Mouse (Mus musculus) heart, embryonic 13.5 days (tissue): ENCODE measurements at regions not wholly inside any gene's neighbourhood (a gene's known extent, or its start where the extent isn't known, plus 50 kb on each side); places are given as distances from the start of the nearest gene placed in this dataset.

Experiments
- ATAC-seq: fragments of 200-750 bp; cut with Nextera tagmentation; 2 replicates; pipeline ENCODE4 v1.8.0; 2017; ENCODE audit warnings: moderate TSS enrichment; ENCODE audit not compliant: insufficient number of reproducible peaks, low FRiP score, low TSS enrichment; ENCODE audit errors: extremely low read depth
- H3K27ac ChIP-seq: fragments of 300-500 bp; sonication (generic); replicated peaks from 2 replicates; pipeline ENCODE4 v1.5.1; 2015; ENCODE audit warnings: moderate library complexity, mild to moderate bottlenecking, inconsistent platforms
- H3K27me3 ChIP-seq: fragments of 300-500 bp; sonication (generic); replicated peaks from 2 replicates; pipeline ENCODE4 v1.6.1; 2015; ENCODE audit warnings: mild to moderate bottlenecking, inconsistent platforms
- H3K36me3 ChIP-seq: fragments of 300-500 bp; sonication (generic); 2 replicates; pipeline ENCODE4 v1.6.1; 2015; ENCODE audit warnings: mild to moderate bottlenecking, inconsistent platforms
- H3K4me1 ChIP-seq: fragments of 300-500 bp; sonication (generic); 2 replicates; pipeline ENCODE4 v1.6.1; 2015; ENCODE audit warnings: inconsistent platforms
- H3K4me2 ChIP-seq: fragments of 300-500 bp; sonication (generic); 2 replicates; pipeline ENCODE4 v1.6.1; 2015; ENCODE audit warnings: inconsistent platforms, mild to moderate bottlenecking, moderate library complexity
- H3K4me3 ChIP-seq: fragments of 300-500 bp; sonication (generic); 2 replicates; pipeline ENCODE4 v1.5.1; 2015; ENCODE audit warnings: moderate library complexity, mild to moderate bottlenecking, inconsistent platforms
- H3K9ac ChIP-seq: fragments of 300-500 bp; sonication (generic); 2 replicates; pipeline ENCODE4 v1.6.1; 2015; ENCODE audit warnings: inconsistent platforms, mild to moderate bottlenecking, moderate library complexity
- H3K9me3 ChIP-seq: fragments of 300-500 bp; sonication (generic); 2 replicates; pipeline ENCODE4 v1.6.1; 2016; ENCODE audit warnings: inconsistent platforms
- WGBS: fragments of 180-500 bp; shearing (Covaris S2); methylation state at CpG from one replicate; pipeline ENCODE4 v1.1.7; 2015; ENCODE audit warnings: mixed read lengths; 5-methylcytosine and 5-hydroxymethylcytosine counted together

DNA sequence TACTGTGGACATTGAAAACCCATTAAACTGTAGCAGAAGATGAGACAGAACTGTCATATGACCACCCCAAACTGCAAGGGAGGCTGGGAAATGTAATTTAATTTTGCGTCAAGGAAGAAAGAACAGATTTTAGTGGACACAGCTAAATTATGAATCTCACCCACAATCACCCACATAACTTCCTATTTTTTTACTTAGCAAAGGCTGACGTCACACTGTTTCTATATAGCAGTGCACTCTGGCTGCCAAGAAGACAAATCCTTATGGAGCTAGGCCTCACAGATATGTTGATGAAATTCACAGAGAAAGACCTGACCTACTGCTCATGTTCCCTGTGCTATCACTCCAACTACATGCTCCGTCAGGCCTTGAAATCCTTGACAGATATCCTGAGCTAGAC is 118.5 kb upstream of the Lmo4 start:
- H3K9me3 ChIP-seq, result no peaks in the 10 kb centered on the region
- 81% methylated on average over 3 of the region's 3 CpGs for WGBS
- no peaks in the 10 kb centered on the region for H3K4me1 ChIP-seq
- H3K27ac ChIP-seq, result no peak overlapping the region
- H3K36me3 ChIP-seq, result no peaks in the 10 kb centered on the region
- H3K27me3 ChIP-seq, result no peaks in the 10 kb centered on the region
- no peak for ATAC-seq
- no peak overlapping the region for H3K4me2 ChIP-seq
- no peak overlapping the region for H3K9ac ChIP-seq
- H3K4me3 ChIP-seq, result no peak overlapping the region

DNA sequence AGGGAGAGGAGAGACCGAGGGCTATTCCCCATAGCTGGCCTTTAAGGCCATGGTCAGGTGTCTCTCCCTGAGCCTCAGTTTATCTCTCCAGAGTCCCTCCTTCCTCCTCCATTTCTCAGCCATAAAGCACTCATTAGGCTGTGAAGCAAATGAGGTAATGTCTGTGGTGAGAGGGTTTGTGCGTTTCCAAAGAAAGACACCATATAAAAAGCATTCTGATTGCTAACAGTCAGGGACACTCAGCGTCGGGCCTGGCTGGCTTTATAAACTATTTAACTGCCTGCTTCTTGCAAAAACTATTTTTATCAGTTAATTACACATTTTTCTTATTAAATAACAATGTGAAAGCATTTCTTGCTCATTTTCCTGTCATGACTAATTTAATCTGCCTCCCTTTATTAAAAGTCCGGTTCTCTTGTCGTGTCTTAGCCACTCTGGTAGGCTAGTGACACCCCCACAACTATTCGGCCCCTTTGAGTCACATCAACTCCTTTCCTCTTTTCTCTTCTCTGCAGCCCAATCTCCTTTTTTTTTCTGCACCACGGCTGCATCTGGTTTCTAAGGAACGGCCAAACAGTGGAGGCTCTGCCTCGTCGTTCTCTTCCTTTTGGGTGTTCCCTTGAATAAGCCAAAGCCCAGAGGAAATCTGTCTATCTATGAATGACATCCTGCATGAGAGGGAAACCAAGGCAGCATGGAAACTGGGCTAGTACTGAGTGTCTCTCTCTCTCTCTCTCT is 114.6 kb upstream of the Lmo4 start:
- no peak overlapping the region for H3K4me2 ChIP-seq
- WGBS, result 61% methylated on average over 11 of the region's 11 CpGs
- no peak for ATAC-seq
- no peak overlapping the region for H3K4me3 ChIP-seq
- H3K4me1 ChIP-seq, result no peaks in the 10 kb centered on the region
- no peak overlapping the region for H3K27ac ChIP-seq
- H3K36me3 ChIP-seq, result no peaks in the 10 kb centered on the region
- no peaks in the 10 kb centered on the region for H3K9me3 ChIP-seq
- H3K9ac ChIP-seq, result no peak overlapping the region
- no peaks in the 10 kb centered on the region for H3K27me3 ChIP-seq

GRCm38 (mm10) chr3:144318761-144319467 is 113.9 kb upstream of the Lmo4 start:
- Histone ChIP-seq H3K4me2 (no peak overlapping the region), H3K27ac (no peak overlapping the region), H3K36me3 (no peaks in the 10 kb centered on the region), H3K9ac (no peak overlapping the region), H3K4me1 (no peaks in the 10 kb centered on the region), H3K9me3 (no peaks in the 10 kb centered on the region), H3K27me3 (no peaks in the 10 kb centered on the region), H3K4me3 (no peak overlapping the region)
- 61% methylated on average over 16 of the region's 16 CpGs for WGBS
- no peak for ATAC-seq

- Histone ChIP-seq H3K4me1 (no peaks in the 10 kb centered on the region), H3K36me3 (no peaks in the 10 kb centered on the region), H3K9me3 (no peaks in the 10 kb centered on the region), H3K4me2 (no peak overlapping the region), H3K4me3 (no peak overlapping the region), H3K27me3 (no peaks in the 10 kb centered on the region), H3K27ac (no peak overlapping the region), H3K9ac (no peak overlapping the region)
- 60% methylated on average over 5 of the region's 5 CpGs for WGBS
- ATAC-seq, result no peak
Measured at GRCm38 (mm10) chr3:144310748-144311147, 105.7 kb upstream of the Lmo4 start.

DNA sequence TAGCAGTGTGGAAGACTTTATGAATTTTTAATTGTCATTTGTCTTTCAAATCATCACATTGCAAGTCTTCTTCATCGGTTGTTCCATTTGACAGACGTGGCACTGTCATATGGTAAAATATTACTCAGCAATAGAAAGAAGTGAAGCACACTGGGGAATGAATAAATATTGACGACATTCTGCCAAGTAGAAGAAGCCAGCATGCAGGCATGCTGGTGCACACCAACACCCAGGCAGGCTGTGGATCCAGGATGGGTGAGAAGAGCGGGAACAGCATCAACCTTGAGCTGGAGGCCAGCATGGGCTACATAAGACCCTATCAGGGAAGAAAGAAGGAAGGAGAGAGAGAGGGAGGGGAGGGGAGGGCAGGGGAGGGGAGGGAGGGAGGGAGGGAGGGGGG is 103.6 kb upstream of the Lmo4 start:
- Histone ChIP-seq H3K4me1 (no peaks in the 10 kb centered on the region), H3K9me3 (no peaks in the 10 kb centered on the region), H3K9ac (no peak overlapping the region), H3K27me3 (no peaks in the 10 kb centered on the region), H3K27ac (no peak overlapping the region), H3K4me2 (no peak overlapping the region), H3K36me3 (no peaks in the 10 kb centered on the region), H3K4me3 (no peak overlapping the region)
- no peak for ATAC-seq
- WGBS, result 83% methylated on average over 4 of the region's 4 CpGs

- no peak overlapping the region for H3K4me3 ChIP-seq
- H3K27me3 ChIP-seq, result no peaks in the 10 kb centered on the region
- H3K4me2 ChIP-seq, result no peak overlapping the region
- no peaks in the 10 kb centered on the region for H3K9me3 ChIP-seq
- no peak overlapping the region for H3K27ac ChIP-seq
- H3K4me1 ChIP-seq, result no peaks in the 10 kb centered on the region
- H3K9ac ChIP-seq, result no peak overlapping the region
- 82% methylated on average over 3 of the region's 3 CpGs for WGBS
- H3K36me3 ChIP-seq, result no peaks in the 10 kb centered on the region
- ATAC-seq, result no peak
Measured at GRCm38 (mm10) chr3:144307557-144307956, 102.5 kb upstream of the Lmo4 start.

GRCm38 (mm10) chr3:144305456-144305855 is 100.4 kb upstream of the Lmo4 start:
- no peaks in the 10 kb centered on the region for H3K9me3 ChIP-seq
- H3K4me3 ChIP-seq, result no peak overlapping the region
- no peaks in the 10 kb centered on the region for H3K36me3 ChIP-seq
- no peak overlapping the region for H3K9ac ChIP-seq
- 47% methylated on average over 4 of the region's 4 CpGs for WGBS
- ATAC-seq, result no peak
- H3K27ac ChIP-seq, result no peak overlapping the region
- no peaks in the 10 kb centered on the region for H3K4me1 ChIP-seq
- no peak overlapping the region for H3K4me2 ChIP-seq
- no peaks in the 10 kb centered on the region for H3K27me3 ChIP-seq

DNA sequence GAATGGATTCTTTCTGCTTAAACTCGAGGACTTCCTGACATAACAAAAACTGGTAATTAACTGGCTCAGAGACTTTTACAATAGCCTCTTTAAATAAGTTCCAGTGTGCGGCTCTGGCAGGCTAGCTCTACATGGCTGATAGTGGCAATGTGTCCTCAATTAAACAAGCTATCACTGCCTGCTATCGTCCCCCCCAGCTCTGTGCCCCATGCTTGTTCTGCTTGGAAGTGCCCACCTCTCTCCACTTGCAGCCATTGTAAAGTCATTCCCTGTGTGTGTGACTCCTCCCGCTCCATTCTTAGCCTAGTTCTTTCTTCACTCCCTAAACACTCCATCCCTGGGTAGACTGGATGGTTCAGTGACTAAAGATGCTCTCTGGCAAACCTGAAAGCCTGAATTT is 99.9 kb upstream of the Lmo4 start:
- no peak overlapping the region for H3K9ac ChIP-seq
- no peak overlapping the region for H3K4me3 ChIP-seq
- H3K36me3 ChIP-seq, result no peaks in the 10 kb centered on the region
- no peaks in the 10 kb centered on the region for H3K4me1 ChIP-seq
- H3K27me3 ChIP-seq, result no peaks in the 10 kb centered on the region
- H3K4me2 ChIP-seq, result no peak overlapping the region
- no peak overlapping the region for H3K27ac ChIP-seq
- ATAC-seq, result no peak
- no peaks in the 10 kb centered on the region for H3K9me3 ChIP-seq
- 59% methylated on average over 4 of the region's 4 CpGs for WGBS

DNA sequence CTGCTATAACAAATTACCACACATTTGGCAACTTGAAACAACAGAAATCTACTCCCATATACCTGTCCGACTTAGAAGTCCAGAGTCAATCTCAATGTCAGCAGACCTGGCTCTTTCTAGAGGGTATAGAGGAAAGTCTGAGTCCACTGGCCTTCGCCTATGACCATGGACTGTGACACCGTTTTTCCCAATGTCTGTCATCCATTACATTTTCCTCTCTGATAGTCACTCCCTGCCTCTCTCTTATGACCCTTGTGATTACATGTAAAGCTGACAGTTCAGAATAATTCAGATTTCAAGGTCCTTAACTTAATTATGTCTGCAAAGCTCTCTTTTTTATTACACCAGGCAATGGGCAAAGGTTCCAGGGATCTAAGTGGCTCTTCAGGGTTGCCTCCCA is 97.6 kb upstream of the Lmo4 start:
- Histone ChIP-seq H3K9ac (no peak overlapping the region), H3K4me3 (no peak overlapping the region), H3K9me3 (no peaks in the 10 kb centered on the region), H3K4me1 (no peaks in the 10 kb centered on the region), H3K27me3 (no peaks in the 10 kb centered on the region), H3K27ac (no peak overlapping the region), H3K4me2 (no peak overlapping the region), H3K36me3 (no peaks in the 10 kb centered on the region)
- no peak for ATAC-seq
- 78% methylated on average over 3 of the region's 3 CpGs for WGBS

DNA sequence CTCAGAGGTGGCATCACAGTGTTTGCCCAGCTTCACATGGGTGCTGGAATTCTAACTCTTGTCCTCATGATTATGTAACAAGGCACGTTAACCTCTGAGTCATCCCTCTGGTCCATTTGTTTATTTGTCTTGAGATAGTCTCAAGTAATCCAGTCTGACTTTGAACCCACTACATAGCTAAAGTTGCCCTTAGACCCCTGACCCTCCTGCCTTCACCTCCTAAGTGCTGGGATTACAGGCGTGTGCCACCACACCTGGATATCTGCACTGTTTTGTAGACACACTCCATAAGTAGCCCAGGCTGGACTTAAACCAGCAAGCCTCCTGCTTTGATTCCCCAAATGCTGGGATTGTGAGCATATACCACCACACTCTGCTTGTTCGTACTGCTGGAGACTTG is 96.0 kb upstream of the Lmo4 start:
- H3K9me3 ChIP-seq, result no peaks in the 10 kb centered on the region
- 62% methylated on average over 3 of the region's 3 CpGs for WGBS
- H3K27ac ChIP-seq, result no peak overlapping the region
- no peak overlapping the region for H3K9ac ChIP-seq
- no peak for ATAC-seq
- no peaks in the 10 kb centered on the region for H3K36me3 ChIP-seq
- H3K4me2 ChIP-seq, result no peak overlapping the region
- no peak overlapping the region for H3K4me3 ChIP-seq
- H3K4me1 ChIP-seq, result no peaks in the 10 kb centered on the region
- H3K27me3 ChIP-seq, result no peaks in the 10 kb centered on the region

DNA sequence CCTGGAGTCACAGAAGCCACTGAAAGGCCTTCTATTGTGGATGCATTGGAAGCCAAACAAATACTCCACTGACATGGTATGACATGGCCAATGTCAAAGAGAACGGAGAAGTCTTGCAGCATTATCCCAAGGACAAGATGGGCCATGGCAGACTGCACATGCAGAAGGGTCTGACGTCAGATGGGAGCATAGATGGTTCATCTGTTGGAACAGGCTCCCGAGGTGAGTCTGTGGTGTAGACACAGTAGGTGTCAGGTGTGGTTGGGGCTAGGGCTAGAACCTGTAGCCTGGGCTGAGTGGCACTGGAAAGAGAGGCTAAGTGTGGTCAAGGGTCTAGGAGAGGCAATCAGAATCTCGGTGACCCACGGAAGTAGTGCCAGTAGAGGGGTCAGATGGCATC is 94.2 kb upstream of the Lmo4 start:
- no peak overlapping the region for H3K9ac ChIP-seq
- no peaks in the 10 kb centered on the region for H3K27me3 ChIP-seq
- 0 out of 2 replicates have a peak, but pooled peaks cover 3% of the 10 kb centered on the region for H3K9me3 ChIP-seq
- no peaks in the 10 kb centered on the region for H3K36me3 ChIP-seq
- 83% methylated on average over 5 of the region's 5 CpGs for WGBS
- no peak overlapping the region for H3K4me2 ChIP-seq
- no peak overlapping the region for H3K27ac ChIP-seq
- ATAC-seq, result no peak
- H3K4me1 ChIP-seq, result no peaks in the 10 kb centered on the region
- H3K4me3 ChIP-seq, result no peak overlapping the region

GRCm38 (mm10) chr3:144289489-144289888 is 84.5 kb upstream of the Lmo4 start:
- no peak for ATAC-seq
- WGBS, result 69% methylated on average over 3 of the region's 3 CpGs

More at GRCm38 (mm10) chr3:144289489-144289888, 84.5 kb upstream of the Lmo4 start:
- H3K9me3 ChIP-seq, result no peaks in the 10 kb centered on the region
- H3K4me3 ChIP-seq, result no peak overlapping the region
- H3K36me3 ChIP-seq, result no peaks in the 10 kb centered on the region
- H3K9ac ChIP-seq, result no peak overlapping the region
- no peak overlapping the region for H3K27ac ChIP-seq
- no peaks in the 10 kb centered on the region for H3K27me3 ChIP-seq
- no peak overlapping the region for H3K4me2 ChIP-seq
- H3K4me1 ChIP-seq, result no peaks in the 10 kb centered on the region
